9 mouse cellular contexts compared by ENCODE assay signal in the genomic region with DNA sequence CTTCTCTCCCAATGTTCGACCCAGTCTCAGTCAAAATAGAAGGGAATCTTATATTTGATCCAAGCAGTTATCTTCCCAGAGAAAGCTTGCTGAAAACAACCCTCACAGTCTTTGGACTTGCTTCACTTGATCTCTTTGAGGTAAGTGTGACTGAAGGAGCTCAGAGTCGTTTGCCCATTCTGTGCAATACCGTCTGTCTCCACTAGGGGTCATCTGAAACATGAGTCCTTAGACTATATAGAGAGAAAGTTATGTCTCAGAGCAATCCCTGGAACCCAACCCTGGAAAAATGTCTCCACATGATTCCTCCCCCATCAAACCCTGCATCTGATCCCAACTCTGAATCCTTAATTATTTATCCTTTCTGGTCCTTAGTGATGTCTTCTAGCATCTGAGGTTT. TPM values are rescaled to one million over a fixed set of nuclear protein-coding genes. Genes with fewer than 3 reads are reported as not detected.
DNase-seq lines count a peak whose midpoint lies in the region; ATAC-seq and TF ChIP-seq lines count a peak whose summit lies in the region.
"Had no signal": no experiment of that assay in that cellular context is flagged by ENCODE, and none has a peak within 500 bp of the region (broad histone marks: within the 10 kb centered on the region; RNA-seq: fewer than 3 reads in every experiment).

No protein-coding gene starts in this region.

- H3K27me3 ChIP-seq in liver, postnatal 0 days (ENCODE audit: insufficient read depth, low read length): no peaks in the 10 kb centered on the region
- H3K27me3 ChIP-seq in spleen, adult 2 months (ENCODE audit: control insufficient read depth, insufficient read depth, low read length): no peaks in the 10 kb centered on the region

- TF ChIP-seq EP300 in liver, postnatal 0 days (IDR thresholded peaks at IDR 0.05; ENCODE audit: low read depth): no peak

- no peak overlapping the region for H3K9ac ChIP-seq in liver, postnatal 0 days (replicated peaks)

- no peak overlapping the region for H3K27ac ChIP-seq in gastrocnemius, adult 2 months
- H3K27ac ChIP-seq in liver, postnatal 0 days (ENCODE audit: low read depth): no peak overlapping the region
- H3K27ac ChIP-seq in spleen, adult 2 months (ENCODE audit: insufficient read depth, low read length): no peak overlapping the region

- no peak overlapping the region for H3K4me3 ChIP-seq in gastrocnemius, adult 2 months
- no peak overlapping the region for H3K4me3 ChIP-seq in liver, postnatal 0 days (ENCODE audit: low read depth, low read length)
- H3K4me3 ChIP-seq in spleen, adult 2 months (ENCODE audit: extremely low read depth, insufficient read depth, insufficient read length): no peak overlapping the region

- H3K9me3 ChIP-seq in liver, postnatal 0 days (ENCODE audit: low read length): no peaks in the 10 kb centered on the region

- no peaks in the 10 kb centered on the region; the same call in 1 of the 2 replicates for H3K4me1 ChIP-seq in liver, postnatal 0 days (ENCODE audit: insufficient read depth)
- no peaks in the 10 kb centered on the region for H3K4me1 ChIP-seq in spleen, adult 2 months (ENCODE audit: control insufficient read depth, insufficient read depth, insufficient read length)

- peak; percentile 25 for DNase-seq in gastrocnemius, adult 2 months
- no peak for DNase-seq in gastrocnemius, postnatal 25 days
- DNase-seq in thymus, postnatal 0 days (ENCODE audit: low spot score): peak; percentile 49
- DNase-seq in thymus, postnatal 36 days: no peak
- DNase-seq in cerebellum, postnatal 10 days: peak; percentile 82 to 88
- DNase-seq in heart, postnatal 4 days: peak; percentile 68
- DNase-seq in liver, postnatal 0 days: peak; percentile 57
- peak; percentile 4 to 11 for DNase-seq in spleen, adult 2 months (ENCODE audit: low read depth in 1 of 2, low spot score in 2 of 2)

- peaks cover 36% of the 10 kb centered on the region for H3K36me3 ChIP-seq in liver, postnatal 0 days (replicated peaks; ENCODE audit: insufficient read depth, low read length)
- H3K36me3 ChIP-seq in spleen, adult 2 months (ENCODE audit: control insufficient read depth, insufficient read depth, low read length): no peaks in the 10 kb centered on the region

- 8% methylated on average over 3 of the region's 3 CpGs for WGBS in liver, postnatal 0 days (ENCODE audit: insufficient replicate concordance)
- WGBS in spleen, adult 2 months: 11% methylated on average over 3 of the region's 3 CpGs

- ATAC-seq in liver, postnatal 0 days: peak; percentile 18; the same call in 1 of the 2 replicates

- TF ChIP-seq POLR2A in spleen, adult 2 months (IDR thresholded peaks at IDR 0.05; ENCODE audit: low read depth, low read length): no peak

- intact Hi-C loops in gastrocnemius, adult 2 months (cut with DNase I): loop anchor here (2.0 kb wide), 1 partner anchor 316 kb away; no protein-coding TSS in a partner anchor

- no peak overlapping the region for H3K4me2 ChIP-seq in liver, postnatal 0 days (ENCODE audit: low read depth, low read length)

- TF ChIP-seq CTCF in gastrocnemius, adult 2 months (IDR thresholded peaks at IDR 0.05): peak; percentile 77
- TF ChIP-seq CTCF in liver, postnatal 0 days (IDR thresholded peaks at IDR 0.05; ENCODE audit: low read depth): peak; percentile 82
- TF ChIP-seq CTCF in spleen, adult 2 months (IDR thresholded peaks at IDR 0.05; ENCODE audit: extremely low read depth, insufficient read depth, insufficient read length, insufficient replicate concordance): peak; percentile 26; the same call in 1 of the 2 replicates

RNA-seq across cellular contexts. Expression of gene Apob, which starts 13.4 kb away (rescaled TPM):
- total RNA-seq in gastrocnemius, adult 2 months (2021): under 1 TPM in 1 of 2 experiments, not detected in 1; 0.06 TPM
- total RNA-seq in gastrocnemius, postnatal 25 days (2021): under 1 TPM in 1 of 2 experiments, not detected in 1; 0.08 TPM
- polyA plus RNA-seq in thymus, postnatal 0 days (2015; fragmentation: Nextera tagmentation; extraction: Ambion mirVana): 0.05 and 0.08 TPM in 2 replicates
- total RNA-seq in heart, postnatal 4 days (2021): under 1 TPM; 0.14 to 0.26 TPM
- 178 and 219 TPM in 2 replicates for polyA plus RNA-seq in liver, postnatal 0 days (2015; fragmentation: Nextera tagmentation; extraction: Ambion mirVana)
- 0.02 TPM in 1 of 2 replicates, not detected in the other for polyA plus RNA-seq in spleen, adult 2 months (2012; rRNA removed)
- total RNA-seq: layer of hippocampus, postnatal 36 days had no signal

Comparison
In these comparisons a context has a peak if more than half of its experiments do, and no peak if none do; other contexts are left out.
1. DNase-seq: peak in gastrocnemius, adult 2 months (single experiment), thymus, postnatal 0 days (single experiment), cerebellum, postnatal 10 days (2 of 2), heart, postnatal 4 days (single experiment), liver, postnatal 0 days (single experiment) and spleen, adult 2 months (2 of 2); none in gastrocnemius, postnatal 25 days (single experiment) and thymus, postnatal 36 days (0 of 2).
2. CTCF ChIP-seq: peak in every context shown above with its lines; median percentile 82 in liver, postnatal 0 days; 77 in gastrocnemius, adult 2 months; 26 in spleen, adult 2 months.